Mouse (Mus musculus): Measurements from ENCODE around the gene Hist1h2be.
A peak's percentile ranks its signal among the peaks of the same experiment; 100 is the strongest.

Gene Hist1h2be

DNA sequence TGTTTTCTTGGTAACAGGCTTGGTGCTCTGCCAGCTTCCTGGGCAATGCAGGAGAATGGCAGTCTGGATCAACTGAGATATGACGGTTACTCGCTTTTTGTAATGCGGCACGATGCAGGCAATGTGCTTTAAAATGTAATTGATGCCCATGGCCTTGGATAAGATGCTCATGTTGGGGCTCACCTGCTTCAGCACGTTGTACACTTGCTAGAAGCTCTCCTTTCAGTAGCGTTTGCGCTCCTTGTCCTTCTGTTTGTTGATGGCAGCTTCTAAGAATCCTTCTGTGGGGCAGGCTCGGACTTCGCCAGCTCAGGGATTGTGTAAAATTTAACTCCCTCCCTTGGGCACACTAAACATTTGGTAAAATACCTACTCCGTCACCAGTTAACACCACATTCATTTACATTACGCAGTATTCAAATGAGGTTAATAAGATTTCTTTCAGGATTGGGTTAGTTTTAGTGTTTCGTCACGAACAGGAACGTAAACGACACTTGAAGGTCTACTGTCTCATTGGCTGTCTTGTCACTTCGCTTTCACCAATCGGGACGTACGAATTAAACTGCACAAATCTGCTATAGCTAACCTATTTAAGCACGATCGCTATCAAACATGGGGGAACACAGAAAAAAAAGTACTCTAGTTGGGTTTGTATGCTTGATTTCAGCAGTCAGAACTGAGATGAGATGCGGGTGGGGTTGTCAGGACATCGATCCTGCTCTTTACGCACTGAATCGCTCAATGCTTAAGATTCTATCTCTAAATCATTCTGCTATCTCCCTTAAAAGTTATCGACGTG, at the start of gene Hist1h2be:
Hist1h2be (minus strand) TSS at position 392 of the 799 bp plus-strand sequence.
- DNase-seq (ENCODE audit: low spot score) = peak; percentile 65

DNA sequence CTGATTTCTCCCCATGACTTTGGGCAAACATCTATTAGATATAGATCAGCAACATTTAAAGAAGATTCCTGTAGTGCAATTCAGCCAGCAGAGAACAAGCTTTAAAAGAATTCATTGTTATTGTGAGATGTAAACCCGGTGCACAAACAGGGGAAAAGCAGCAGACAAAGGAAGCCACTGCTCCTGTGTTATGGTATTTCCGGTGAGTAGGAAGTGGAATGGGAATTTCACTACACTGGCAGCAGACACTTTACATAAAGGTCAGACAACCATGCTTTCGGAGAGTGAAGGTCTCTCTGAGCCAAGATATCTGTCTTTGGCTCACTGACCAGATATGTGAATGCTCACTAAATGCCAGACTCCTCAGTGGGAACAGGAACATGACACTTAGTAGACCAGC, 41.6 kb upstream of the Hist1h2be start:
- no peak for DNase-seq (ENCODE audit: low spot score)

DNA sequence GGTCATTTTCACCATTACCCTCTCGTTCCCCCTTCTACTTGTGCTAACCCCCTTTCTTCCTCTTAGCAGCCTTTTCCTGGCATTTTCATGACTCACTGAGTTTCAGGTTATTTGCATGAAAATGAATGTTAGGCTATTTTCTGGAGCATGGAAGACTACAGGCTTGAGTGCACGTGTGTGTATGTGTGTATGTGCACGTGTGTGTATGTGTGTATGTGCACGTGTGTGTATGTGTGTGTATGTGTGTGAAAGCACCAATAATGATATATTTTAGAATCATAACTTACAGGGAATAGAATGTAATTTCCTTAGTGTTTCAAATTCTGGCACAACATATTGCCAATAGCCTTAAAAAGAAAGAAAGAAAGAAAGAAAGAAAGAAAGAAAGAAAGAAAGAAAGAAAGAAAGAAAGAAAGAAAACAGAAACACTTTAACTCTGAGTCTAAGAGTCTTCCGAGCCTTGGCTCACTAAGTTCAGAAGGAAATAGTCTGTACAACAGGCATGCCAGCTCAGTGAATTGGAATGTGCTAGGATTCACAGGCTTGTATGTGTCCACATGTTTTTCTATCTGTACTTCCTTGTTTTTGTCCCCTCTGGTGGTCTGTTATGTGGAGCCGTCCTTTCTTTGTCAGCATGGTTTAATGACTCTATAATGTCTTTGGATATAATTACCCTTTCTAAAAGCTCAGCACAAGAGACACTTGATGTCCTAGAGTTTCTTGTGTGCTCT, 38.9 kb upstream of the Hist1h2be start:
- DNase-seq (ENCODE audit: low spot score) = no peak

DNA sequence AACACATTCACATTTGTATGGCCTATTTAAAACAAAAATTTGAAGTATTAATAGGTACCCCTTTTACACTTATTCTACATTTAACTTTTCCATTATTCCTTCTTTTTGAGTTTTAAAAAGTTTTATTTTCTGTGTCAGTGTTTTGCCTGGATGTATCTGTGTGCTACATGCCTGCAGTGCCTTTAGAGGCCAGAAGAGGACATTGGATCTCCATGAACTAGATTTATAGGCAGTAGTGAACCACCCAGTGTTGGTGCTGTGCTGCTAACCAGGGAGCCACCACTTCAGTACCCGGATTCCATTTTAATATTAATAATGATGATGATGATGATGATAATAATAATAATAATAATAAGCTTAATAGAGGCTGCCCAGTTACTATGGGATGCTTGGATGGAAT, 9.7 kb upstream of the Hist1h2be start:
- no peak for DNase-seq (ENCODE audit: low spot score)

DNA sequence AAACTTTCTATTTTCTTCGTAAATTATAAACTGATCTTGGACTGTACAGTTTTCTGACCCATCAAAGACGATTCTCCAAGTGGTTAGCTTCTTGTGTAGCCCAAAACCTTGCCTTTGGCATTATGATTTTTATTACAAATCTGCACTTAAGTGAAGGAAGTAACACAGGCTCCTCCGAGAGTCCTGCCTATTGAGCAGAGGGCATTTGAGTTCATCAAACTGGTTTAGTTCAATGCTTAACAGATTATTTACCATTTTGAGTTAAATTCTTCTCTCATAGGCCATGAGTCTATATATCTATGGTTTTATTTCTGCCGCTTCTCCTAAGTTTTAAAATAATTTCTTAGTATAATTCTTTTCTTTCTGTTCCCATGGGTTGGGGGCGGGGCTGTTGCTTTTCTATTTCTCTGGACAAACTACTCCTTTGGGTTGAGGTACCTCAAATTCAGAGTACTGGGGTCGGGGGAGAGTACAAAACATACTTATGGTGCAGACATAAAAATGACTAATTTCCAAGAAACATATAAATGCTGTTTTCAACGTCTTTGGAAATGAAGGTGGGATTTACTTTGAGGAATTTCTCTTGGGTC, 2.0 kb upstream of the Hist1h2be start:
- no peak for DNase-seq (ENCODE audit: low spot score)

DNA sequence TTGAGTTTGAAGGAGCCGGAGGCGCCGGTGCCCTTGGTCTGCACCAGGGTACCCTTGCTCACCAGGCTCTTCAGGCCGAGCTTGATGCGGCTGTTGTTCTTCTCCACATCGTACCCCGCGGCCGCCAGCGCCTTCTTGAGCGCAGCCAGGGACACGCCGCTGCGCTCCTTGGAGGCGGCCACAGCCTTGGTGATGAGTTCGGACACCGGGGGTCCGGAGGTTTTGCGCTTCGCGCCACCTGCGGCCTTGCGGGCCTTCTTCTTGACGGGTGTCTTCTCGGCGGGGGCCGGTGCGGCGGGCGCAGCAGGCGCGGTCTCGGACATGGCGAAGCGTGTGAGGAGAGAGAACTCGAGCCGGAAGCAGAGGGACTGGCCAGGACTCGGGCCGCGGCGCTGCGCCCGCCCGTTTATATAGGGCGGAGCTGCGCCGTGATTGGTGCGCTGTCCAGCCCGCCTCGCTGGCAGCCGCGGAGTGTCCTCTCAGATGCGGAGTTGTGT, 1.3 kb upstream of the Hist1h2be start, which contains the start of gene Hist1h1e:
Hist1h1e (minus strand) TSS at position 384 of the 497 bp plus-strand sequence.
- DNase-seq (ENCODE audit: low spot score) = peak; percentile 91

DNA sequence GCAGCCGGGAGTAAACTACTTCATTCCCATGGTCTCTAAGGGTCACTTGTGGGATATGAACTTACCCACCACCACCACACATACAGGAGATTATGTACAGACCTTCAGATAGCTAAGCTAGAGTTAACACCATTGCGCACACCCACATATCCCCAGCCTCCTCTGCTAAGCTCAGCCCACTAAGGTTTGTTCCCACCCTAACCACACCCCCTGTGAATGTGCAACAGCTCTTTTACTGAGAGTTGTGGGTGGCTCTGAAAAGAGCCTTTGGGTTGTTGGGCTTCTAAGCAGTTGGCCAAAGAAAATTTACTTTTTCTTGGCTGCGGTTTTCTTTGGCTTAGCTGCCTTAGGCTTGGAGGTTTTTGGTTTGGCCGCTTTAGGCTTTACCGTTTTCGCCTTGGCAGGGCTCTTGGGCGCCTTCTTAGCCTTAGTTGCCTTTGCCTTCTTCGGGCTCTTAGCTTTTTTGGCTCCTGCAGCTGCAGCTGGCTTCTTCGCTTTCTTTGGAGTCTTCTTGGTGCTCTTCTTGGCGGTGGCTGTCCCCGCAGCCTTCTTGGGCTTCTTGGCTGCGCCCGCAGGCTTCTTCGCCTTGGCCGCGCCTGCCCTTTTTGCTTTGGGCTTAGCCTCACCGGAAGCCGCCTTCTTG, 729 bp upstream of the Hist1h2be start:
- DNase-seq (ENCODE audit: low spot score) = peak; percentile 79

DNA sequence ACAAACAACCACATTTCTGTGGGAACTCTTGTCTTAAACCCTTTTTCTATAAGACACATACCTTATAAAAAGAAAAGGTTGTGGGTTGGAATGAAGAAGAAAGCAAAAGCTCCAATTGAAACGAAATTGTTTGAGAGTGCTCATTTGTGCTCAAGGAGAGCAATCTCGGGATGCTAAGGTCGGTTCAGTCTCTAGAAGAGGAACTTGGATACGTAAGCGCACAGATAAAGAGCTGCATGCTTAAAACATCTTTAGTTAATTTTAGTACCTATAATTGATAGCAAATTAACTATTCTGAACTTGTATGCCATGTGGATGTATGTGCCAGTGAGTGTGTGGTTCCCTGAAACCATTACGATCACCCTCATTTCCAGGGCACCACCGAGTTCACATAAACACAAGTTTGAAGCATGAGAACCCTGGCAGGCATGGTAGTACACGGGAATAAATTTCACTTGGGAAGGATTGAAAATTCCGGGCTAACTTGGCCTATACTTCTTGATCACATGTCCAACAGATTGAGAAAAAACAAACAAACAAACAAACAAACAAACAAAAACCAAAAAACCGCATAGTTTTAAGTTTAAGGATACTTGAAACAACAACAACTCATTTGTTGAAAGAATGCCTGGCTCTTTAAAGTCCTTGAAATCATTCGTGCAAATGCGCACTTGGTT, 730 bp downstream of the Hist1h2be start:
- no peak for DNase-seq (ENCODE audit: low spot score)

DNA sequence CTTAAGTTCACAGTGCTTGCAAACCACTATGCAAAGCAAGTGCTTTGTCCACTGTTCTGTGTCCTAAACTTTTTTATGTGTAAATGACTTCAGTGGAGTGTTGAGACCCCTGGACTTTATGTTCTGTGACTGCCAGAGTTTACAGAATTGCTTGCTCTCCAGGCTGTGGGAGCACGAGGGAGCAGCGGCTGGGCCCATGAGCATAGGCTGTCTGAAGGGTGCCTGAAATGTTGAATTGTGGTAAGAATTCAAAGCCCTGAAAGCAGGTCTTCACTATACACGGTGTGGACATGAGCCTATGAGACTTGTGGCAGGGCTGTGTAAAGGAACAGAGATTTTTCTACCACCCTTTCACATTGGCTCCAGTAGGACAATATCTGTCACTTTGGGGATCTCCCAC, 9.3 kb downstream of the Hist1h2be start:
- no peak for DNase-seq (ENCODE audit: low spot score)

DNA sequence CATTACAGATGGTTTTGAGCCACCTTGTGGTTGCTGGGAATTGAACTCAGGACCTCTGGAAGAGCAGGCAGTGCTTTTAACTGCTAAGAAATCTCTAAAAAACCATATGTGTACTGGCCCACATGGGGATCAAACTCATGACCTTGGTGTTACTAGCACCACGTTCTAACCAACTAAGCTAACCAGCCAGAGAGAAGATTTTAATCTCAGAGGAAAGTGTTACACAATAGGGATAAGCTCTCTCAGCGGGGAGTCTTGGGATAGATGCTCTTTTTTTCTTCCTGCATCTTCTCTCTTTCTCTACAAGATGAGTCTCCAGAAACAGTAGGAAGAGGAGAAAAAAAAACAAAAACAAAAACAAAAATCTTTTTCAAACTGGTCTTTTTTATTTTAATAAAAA, 10.5 kb downstream of the Hist1h2be start:
- DNase-seq (ENCODE audit: low spot score) = no peak

DNA sequence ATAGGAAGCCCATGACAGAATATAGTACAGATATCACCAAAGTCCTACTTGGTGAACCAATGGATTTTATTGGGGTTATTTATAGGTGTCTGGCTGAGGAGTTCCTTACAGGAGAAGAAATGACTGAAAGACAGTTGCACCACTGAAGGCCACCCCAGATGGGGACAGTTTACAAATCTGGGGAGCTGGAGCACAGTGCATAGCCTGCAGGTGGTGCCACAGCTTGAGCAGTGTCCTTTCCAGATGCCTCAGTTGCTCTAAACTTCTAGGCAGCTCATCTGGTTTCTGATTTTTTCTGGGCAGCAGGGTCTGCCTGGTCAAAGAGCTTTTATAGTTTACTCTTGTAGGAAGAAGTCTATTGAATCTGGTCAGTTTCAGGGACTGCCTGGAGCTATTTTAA, 11.1 kb downstream of the Hist1h2be start:
- DNase-seq (ENCODE audit: low spot score) = no peak

DNA sequence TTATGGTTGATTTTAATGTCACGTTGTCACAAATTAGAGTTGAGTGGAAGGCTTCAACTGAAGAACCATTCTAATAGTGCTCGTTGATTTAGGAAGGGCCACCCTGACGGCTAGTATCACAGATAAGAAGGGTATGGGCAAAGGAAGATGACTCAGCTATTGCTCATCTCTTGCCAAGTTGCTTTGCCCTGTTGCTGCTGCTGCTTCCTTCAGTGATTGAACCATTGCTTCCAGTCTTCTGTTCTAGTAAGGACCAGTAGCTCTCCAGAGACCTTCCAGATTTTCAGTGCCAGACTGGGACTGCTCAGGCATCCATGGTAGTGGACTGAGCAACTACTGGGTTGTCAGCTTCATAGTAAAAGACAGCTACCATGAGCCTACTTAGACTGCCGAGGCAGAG, 11.7 kb downstream of the Hist1h2be start:
- DNase-seq (ENCODE audit: low spot score) = no peak

DNA sequence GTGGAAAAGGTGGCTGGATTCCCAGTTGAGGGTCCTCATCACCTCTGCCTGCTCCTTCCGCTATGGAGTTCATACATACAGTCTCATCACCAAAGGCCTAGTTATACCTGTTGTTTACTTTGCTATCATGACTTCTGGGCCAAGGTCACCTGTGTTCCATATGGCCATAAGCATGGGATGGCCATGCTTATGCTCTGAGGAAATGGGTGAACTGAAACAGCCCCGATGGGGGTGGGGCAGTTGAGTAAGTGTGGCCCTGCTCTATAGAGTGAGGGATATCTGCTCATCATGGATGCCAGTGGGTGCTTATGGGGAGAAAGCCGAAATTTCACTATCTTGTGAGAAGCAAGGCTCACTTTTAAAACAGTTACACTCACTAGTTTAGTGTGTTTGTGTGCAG, 15.9 kb downstream of the Hist1h2be start:
- DNase-seq (ENCODE audit: low spot score) = no peak

DNA sequence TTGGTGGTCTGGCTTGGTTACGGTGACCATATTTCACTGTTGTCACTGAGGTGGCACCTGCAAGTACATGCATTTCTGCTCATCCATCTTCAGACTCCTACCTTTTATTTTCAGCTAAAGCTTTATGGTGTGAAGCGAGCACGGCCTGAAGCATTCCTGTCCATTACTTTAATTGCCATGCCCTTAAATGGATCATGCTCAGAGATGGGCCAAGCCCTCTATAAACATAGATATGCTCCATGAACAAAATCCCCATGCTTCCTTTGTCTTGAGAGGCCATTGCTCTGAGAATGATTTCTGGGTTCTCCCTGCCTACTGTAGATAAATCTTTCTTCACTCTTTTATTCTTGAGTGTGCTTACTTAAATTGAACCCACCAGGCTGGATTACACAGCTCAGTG, 16.5 kb downstream of the Hist1h2be start:
- no peak for DNase-seq (ENCODE audit: low spot score)

DNA sequence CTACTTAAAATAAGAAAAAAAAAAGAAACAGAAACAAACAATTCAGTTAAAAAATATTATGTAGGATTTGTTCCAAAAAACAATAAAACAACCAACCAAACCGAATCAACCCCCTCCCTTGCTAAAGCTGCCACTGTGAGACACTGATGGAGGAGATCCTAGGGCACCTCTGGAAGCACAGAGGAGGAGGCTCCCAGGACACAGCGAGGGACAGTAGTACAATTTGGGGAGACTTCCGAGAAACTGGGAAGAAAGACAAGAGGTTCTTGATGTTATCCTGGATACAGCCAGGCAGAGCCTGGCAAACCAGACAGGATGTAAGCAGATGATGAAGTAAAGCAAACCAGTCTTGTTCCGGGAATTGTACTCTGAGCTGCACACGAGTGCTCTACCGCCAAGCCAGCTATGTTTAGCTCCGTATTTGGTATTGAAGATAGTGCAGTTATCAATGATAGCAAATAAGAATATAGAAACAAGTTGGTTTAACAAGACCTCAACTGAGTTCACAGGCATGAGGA, 17.7 kb downstream of the Hist1h2be start:
- no peak for DNase-seq (ENCODE audit: low spot score)

DNA sequence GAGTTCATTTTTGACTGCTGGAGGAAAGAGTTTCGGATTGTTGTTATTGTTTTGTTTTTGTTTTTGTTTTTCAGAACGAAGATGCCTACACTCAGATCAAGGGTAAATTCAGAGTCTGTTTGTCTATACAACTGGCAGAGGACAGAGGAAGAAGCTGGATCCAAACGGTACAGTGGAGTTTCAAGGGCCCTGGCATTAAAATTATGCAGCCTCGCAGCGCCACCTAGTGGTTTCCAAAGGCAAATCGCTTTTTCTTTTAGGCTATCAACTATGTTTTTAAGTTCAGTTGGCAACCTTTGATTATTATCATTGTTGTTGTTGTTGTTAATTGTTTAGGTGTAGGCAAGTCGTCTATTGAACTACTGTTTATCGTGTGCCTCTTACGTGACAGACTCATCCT, 23.0 kb downstream of the Hist1h2be start:
- DNase-seq (ENCODE audit: low spot score) = peak; percentile 81

DNA sequence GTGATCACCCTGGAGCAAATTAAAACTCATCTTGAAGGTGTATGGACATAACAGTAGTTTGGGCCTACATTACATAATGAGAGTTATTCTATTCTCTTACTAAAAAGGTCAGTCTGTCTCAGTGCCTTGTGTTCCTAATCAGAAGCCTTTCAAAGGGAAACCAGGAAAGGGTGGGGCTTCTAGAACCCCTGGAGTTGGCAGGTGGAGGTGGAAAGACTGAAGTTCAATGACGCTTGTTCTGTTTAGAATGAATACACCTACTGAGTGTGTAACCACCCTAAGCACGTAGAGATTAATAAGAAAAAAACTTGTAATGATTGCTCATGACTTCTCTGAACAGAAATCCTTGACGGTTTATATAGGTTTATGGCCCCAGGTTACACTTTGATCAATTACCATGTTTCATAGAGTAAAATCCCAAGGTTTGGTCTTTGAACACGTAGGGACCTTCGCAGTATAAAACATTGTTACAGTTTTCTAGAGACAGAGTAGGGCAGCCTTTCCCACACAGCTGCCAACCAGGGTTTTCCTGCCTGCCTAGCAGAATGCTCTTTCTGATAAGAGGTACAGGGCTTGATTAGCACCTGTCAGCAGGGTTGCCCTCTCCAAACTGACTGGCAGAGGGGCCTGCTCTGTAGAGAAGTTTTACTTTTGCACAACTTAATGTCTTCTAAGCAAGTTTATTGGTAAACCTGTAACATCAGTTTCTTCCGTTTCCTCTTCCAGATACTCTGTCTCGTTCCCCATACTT, 25.1 kb downstream of the Hist1h2be start:
- DNase-seq (ENCODE audit: low spot score) = no peak

DNA sequence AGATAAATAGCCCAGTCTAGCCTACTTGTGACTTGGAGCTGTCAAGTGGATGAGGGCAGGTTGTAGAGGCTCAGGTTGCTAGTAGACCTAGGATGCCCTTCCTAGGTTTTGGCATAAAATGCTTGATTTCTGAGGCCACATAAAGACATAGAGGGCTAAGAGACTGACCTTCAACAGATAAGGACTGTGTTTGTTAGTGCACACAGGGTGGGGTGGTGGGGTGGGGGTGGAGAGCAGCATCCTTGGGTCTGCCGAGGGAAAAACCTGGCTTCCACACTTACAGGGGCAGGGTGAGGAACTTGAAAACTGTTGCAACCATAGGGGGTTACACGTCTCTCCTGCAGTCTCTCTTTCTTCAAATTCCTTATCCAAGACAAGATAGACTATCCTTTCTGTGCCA, 25.7 kb downstream of the Hist1h2be start:
- DNase-seq (ENCODE audit: low spot score) = no peak

DNA sequence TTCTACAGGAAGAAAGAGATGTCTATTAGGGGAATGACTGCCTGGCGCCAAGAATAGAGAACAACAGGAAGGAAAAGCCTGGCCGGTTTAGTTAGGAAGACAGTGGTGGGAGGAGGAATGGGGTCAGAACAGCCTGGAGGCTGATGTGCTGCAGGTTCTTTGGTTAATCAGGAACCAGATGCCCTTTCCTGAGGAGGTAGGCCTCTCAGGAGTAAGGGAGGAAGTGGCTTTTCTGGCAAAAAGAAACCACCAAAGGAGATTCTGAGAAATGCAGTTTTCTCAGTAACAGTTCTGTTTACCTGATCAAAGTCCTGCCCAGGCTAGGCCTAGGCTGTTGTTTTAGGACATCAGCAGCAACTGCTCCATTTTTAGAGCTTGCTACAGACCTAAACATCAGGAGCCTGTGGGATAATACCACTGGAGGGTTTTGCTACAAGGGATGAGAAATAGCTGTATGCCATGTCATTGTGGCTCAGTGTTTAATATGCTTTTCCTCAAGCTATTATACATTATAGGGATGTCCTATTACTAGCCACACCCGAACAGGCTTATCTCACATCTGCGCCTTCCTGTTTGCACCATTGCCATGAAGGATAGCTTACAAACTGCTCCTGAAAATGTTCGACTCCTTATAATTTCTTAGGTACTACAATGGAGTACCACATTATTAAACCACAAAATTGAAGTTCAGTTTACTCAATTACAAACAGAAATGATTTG, 27.7 kb downstream of the Hist1h2be start:
- peak; percentile 23 for DNase-seq (ENCODE audit: low spot score)

DNA sequence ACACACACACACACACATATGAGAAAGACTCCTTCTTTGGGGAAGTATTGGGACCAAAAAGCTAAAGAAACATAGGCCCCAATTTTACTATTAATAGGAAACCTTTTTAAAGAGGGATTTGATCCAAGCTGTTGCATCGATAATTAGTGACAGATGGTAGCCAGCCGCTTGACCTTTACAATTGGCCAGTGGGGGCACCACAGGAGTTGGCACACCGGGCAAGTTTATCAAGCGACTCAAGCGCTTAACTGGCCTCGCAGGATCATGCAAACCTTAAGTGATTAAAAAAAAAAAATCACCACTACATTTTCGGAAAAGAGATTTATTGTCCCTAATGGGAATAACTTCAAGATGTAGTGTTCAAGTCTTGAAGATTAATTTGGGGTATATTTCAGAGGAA, 28.3 kb downstream of the Hist1h2be start:
- no peak for DNase-seq (ENCODE audit: low spot score)

Data from urinary bladder, postnatal 14 days (tissue).